Mouse (Mus musculus): ENCODE data around the gene Glis2. TPM values are rescaled to one million over a fixed set of nuclear protein-coding genes. Genes with fewer than 3 reads are reported as not detected.

Gene Glis2
- polyA plus RNA-seq, 1 experiment from 2014 or later: 22.5 TPM

DNA sequence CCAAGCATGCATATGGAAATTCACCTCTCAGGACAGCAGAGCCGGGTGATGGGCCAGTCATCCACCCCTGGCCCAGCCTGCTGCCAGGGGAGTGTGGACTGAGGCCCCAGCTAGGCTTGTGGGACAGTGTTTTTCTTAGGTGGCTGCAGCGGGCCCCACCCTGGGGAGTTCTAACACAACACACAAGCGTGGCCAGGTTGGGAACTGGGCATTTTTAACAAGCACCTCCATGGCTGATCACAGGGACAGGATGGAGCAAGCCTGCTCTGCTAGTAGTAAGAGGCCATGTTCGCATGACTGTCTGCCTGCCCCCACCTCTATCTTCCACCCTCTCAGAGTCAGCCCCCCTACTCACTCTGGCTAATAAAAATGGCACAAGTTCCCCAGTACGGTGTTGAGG is 3.5 kb downstream of the Glis2 start:
- peak overlapping the region; percentile 75 for H3K27ac ChIP-seq
- no peaks in the 10 kb centered on the region for H3K27me3 ChIP-seq
- peak overlapping the region; percentile 96 for H3K9ac ChIP-seq
- H3K9me3 ChIP-seq: no peaks in the 10 kb centered on the region
- WGBS: 54% methylated on average over 5 of the region's 5 CpGs
- no peak overlapping the region; the same call in 1 of the 2 replicates for H3K4me3 ChIP-seq
- peak overlapping the region; percentile 97 for H3K4me2 ChIP-seq
- ATAC-seq (ENCODE audit: low FRiP score): no peak
- H3K36me3 ChIP-seq: no peaks in the 10 kb centered on the region
- H3K4me1 ChIP-seq (replicated peaks): peaks cover 85% of the 10 kb centered on the region

DNA sequence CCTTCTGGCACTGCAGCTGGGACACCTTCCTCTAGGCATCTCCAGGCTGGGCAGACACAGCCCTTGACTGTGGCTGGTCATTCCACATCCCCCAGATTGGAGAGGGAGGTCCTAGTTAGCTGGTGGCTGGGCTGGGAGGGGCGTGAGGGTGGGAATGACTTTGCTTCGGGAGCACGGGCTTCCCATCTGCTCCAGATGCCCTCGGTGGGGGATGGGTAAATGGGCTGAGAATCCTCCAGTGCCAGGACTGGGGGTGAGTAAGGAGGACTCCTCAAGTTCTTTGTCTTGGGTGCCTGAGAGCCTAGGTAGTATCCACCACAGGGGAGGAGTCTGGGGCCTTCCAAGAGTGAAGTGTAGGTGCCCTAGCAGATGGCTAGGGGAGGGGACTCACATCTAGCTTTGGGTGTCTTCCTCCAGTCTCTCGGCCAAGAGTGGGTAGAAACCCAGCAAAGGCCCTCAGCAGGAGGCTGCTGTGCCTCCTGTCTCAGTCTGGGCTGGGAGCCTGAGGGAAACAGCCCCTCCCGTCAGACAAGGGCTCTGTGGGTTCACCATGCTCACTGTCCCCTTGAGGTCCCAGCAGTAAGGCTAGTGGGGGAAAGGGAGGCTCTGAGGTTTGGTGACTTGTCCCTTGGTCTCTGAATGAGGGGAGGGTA is 4.5 kb downstream of the Glis2 start:
- Histone ChIP-seq H3K27ac (peak overlapping the region; percentile 75), H3K4me3 (peak overlapping the region; percentile 12; the same call in 1 of the 2 replicates), H3K27me3 (no peaks in the 10 kb centered on the region), H3K4me1 (replicated peaks) (peaks cover 85% of the 10 kb centered on the region), H3K9ac (peak overlapping the region; percentile 96), H3K36me3 (no peaks in the 10 kb centered on the region), H3K9me3 (no peaks in the 10 kb centered on the region), H3K4me2 (peak overlapping the region; percentile 97)
- no peak for ATAC-seq (ENCODE audit: low FRiP score)
- 13% methylated on average over 6 of the region's 6 CpGs for WGBS

DNA sequence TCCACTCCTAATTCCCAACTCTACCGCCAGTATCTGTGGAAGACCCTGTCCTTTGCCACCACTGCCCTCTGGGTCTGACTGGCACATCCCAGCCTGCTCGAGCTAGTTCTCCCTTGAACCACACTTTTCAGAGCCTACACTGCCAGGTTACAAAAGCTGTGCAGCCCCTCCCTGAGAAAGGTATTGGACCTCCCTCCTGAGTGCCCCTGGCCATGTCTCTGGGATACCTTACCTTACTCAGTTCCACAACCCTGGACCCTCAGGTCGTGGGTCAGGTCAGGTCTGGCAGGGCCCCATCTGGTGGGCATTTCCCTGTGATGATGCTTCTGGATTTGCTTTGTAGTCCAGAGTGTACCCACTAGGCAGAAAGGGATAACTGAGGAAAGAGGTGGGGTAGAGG is 5.1 kb downstream of the Glis2 start:
- Histone ChIP-seq H3K4me2 (no peak overlapping the region), H3K4me1 (replicated peaks) (peaks cover 90% of the 10 kb centered on the region), H3K36me3 (no peaks in the 10 kb centered on the region), H3K9ac (no peak overlapping the region), H3K9me3 (no peaks in the 10 kb centered on the region), H3K27ac (no peak overlapping the region), H3K4me3 (no peak overlapping the region), H3K27me3 (no peaks in the 10 kb centered on the region)
- WGBS: 84% methylated on average over 3 of the region's 3 CpGs
- no peak for ATAC-seq (ENCODE audit: low FRiP score)

DNA sequence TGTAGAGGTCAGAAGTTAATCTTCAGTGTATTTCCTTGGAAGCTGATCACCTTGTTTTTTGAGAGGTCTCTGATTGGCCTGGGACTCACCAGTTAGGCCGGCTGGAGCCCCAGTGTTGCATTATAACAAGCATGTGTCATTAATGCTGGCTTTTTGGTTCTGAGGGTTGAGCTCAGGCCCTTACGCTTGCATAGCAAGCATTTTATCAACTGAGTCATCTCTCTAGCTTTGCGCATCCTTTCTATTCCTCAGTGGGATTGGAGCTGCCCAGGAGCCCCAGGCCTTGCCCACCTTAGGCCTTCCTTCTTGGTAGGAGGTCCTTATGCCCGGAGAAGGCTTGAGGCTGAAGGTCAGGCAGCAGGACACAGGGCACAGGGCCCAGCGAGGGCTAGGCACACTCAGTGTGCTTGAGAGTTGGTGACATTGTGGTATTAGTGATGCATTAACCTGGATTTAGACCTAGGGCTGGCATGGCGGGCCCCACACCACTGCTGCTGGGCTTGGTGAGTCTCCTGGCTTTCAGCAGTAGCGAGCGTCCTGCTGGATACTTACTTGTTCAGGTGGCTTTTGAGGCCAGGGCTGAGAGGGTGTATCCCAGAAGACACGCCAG is 6.3 kb downstream of the Glis2 start:
- H3K9ac ChIP-seq: 0 out of 2 replicates have a peak overlapping the region, but pooled peaks have one; percentile 9
- no peaks in the 10 kb centered on the region for H3K9me3 ChIP-seq
- H3K4me1 ChIP-seq (replicated peaks): peaks cover 95% of the 10 kb centered on the region
- no peak for ATAC-seq (ENCODE audit: low FRiP score)
- no peaks in the 10 kb centered on the region for H3K36me3 ChIP-seq
- no peak overlapping the region for H3K4me3 ChIP-seq
- H3K27me3 ChIP-seq: no peaks in the 10 kb centered on the region
- no peak overlapping the region for H3K4me2 ChIP-seq
- peak overlapping the region; percentile 30; the same call in 1 of the 2 replicates for H3K27ac ChIP-seq
- WGBS: 80% methylated on average over 9 of the region's 9 CpGs

DNA sequence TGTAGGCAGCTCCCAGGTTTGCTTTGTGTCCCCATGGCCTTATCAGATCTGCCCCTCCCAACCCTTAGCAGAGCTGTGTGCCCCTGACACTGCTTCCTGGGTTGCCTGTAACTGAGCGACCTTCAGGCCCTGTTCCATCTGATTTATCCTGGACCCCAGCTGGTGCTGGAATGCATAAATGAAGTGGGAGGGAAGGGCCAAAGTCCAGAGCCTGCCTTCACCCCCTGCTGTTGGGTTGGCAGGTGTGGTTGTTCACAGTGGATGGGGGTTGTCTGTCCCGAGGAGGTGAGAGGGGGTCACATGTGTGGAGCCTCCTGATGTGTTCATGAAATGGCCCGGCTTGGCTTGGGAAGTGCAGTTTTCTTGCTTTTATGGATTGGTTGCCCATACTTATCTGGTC is 7.7 kb downstream of the Glis2 start:
- Histone ChIP-seq H3K4me2 (no peak overlapping the region), H3K27ac (peak overlapping the region; percentile 66; the same call in 1 of the 2 replicates), H3K4me1 (replicated peaks) (peaks cover 95% of the 10 kb centered on the region), H3K27me3 (no peaks in the 10 kb centered on the region), H3K4me3 (no peak overlapping the region), H3K9ac (peak overlapping the region; percentile 39; the same call in 1 of the 2 replicates), H3K36me3 (no peaks in the 10 kb centered on the region), H3K9me3 (no peaks in the 10 kb centered on the region)
- no peak for ATAC-seq (ENCODE audit: low FRiP score)
- 5% methylated on average over 3 of the region's 3 CpGs for WGBS

DNA sequence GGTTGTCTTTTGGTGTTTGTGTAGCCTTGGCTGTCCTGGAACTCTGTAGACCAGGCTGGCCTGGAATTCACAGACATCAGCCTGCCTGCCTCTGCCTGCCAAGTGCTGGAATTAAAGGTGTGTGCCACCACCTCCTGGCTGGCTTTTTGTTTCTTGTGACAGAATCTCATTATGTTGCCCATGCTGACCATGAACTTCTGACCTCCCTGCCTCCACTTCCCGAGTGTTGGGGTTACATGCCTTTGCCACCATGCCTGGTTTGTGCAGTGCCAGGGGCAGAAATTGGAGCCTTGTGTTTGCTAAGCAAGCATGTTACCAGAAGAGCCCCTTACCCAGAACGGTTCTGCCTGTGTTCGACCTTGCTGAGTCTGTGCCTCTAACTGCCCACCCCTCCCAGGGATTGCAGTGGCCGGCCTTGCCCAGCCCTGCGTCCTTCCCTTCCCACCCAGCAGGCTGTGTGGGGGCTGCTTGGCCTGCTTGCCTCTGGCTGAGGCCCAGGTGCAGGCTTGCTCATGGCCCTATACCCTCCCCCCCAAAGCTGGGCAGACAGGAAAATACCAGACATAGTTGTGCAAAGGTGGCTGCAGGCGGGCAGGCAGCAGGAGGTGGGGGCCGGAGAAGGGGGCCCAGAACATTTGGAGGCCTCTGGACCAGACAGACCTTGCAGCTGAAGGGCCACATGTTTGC is 8.4 kb downstream of the Glis2 start:
- Histone ChIP-seq H3K9ac (peak overlapping the region; percentile 49), H3K36me3 (no peaks in the 10 kb centered on the region), H3K4me1 (replicated peaks) (peaks cover 94% of the 10 kb centered on the region), H3K9me3 (no peaks in the 10 kb centered on the region), H3K4me2 (peak overlapping the region; percentile 17; the same call in 1 of the 2 replicates), H3K4me3 (no peak overlapping the region), H3K27me3 (no peaks in the 10 kb centered on the region), H3K27ac (peak overlapping the region; percentile 48)
- WGBS: 33% methylated on average over 7 of the region's 7 CpGs
- ATAC-seq (ENCODE audit: low FRiP score): no peak

DNA sequence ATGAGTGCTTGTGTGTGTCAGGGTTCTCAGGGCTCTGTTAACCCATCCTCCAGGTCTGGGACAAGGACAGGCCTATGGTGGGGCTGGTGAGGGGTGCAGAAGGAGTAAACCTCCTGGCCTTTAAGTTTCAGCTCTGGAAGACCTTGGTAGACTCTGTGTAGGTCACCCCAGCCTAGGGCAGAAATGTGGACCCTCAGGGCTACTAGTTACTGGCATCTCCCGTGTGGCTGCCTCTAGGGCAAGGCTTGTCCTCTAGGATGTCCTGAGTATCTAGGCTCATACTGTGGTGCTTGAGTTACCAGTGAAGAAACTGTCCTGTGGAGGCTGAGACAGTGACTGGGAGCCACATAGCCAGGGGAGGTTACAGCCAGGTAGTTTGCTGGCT is 8.9 kb downstream of the Glis2 start:
- H3K9ac ChIP-seq: peak overlapping the region; percentile 49; the same call in 1 of the 2 replicates
- no peak for ATAC-seq (ENCODE audit: low FRiP score)
- H3K4me3 ChIP-seq: no peak overlapping the region
- H3K27me3 ChIP-seq: no peaks in the 10 kb centered on the region
- H3K9me3 ChIP-seq: no peaks in the 10 kb centered on the region
- peaks cover 93% of the 10 kb centered on the region for H3K4me1 ChIP-seq (replicated peaks)
- peak overlapping the region; percentile 48 for H3K27ac ChIP-seq
- 76% methylated on average over 1 of the region's 1 CpGs for WGBS
- H3K4me2 ChIP-seq: no peak overlapping the region
- H3K36me3 ChIP-seq: no peaks in the 10 kb centered on the region

DNA sequence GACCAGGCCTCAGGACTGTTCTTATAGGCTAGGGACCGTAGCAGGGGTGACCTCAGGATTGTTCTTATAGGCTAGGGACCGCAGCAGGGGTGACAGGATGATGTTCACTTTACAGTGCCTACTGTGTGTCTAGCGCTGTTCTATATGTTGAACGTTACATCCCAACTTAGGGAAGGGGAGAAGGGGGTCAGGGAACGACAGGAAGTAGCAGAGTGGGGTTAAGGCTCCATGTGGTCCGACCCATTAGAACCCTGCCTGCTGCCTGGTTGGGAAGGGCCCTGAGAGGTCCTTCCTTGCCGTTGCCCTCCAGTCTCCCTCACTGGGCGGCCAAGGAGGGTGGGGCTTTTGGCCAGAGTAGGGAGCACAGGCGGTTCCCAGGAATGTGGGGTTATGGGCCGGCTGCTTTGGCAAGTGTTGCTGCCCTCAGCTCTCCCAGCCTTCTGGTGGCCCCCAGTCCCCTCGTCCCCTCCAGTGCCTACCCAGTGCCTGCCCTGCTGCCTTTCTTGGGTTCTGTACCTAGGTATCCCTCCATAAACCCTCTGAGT is 9.9 kb downstream of the Glis2 start:
- no peak overlapping the region for H3K4me2 ChIP-seq
- 73% methylated on average over 11 of the region's 11 CpGs for WGBS
- H3K36me3 ChIP-seq: peaks cover 7% of the 10 kb centered on the region
- H3K27ac ChIP-seq: no peak overlapping the region; the same call in 1 of the 2 replicates
- H3K9ac ChIP-seq: no peak overlapping the region
- H3K9me3 ChIP-seq: no peaks in the 10 kb centered on the region
- H3K4me3 ChIP-seq: no peak overlapping the region
- no peak for ATAC-seq (ENCODE audit: low FRiP score)
- no peaks in the 10 kb centered on the region for H3K27me3 ChIP-seq
- H3K4me1 ChIP-seq (replicated peaks): peaks cover 84% of the 10 kb centered on the region

DNA sequence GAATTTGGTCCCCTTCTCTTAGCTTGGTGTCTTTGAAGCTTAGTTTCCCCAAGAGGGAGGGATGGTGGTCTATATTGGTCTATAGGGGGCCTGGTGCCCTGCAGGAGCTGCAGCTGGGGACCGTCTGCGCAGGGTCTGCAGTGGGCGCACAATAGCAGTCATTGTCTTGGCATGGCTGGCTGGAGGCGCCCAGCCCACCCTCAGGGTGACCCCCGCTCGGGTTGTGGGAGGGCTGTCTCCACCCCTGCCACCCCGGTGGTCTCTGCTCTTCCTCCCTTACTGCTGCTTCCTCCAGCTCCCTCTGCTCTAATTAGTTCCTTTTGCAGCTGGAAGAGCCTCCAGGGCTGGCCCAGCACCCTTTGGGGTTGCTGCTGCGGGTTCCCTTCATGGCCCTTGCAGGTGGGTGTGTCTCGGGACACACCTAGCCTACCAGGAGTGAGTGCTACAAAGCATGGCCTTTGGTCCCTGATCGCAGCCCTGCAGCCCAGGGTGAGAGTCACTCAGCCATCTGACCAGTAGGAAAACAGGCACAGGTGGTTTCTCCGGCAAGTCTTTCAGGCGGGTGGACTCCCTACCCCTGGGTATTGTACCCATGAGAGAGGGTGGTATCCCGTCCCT is 11.1 kb downstream of the Glis2 start:
- H3K27me3 ChIP-seq: no peaks in the 10 kb centered on the region
- H3K36me3 ChIP-seq: peaks cover 18% of the 10 kb centered on the region
- H3K4me2 ChIP-seq: no peak overlapping the region
- peak overlapping the region; percentile 51 for H3K9ac ChIP-seq
- no peaks in the 10 kb centered on the region for H3K9me3 ChIP-seq
- ATAC-seq (ENCODE audit: low FRiP score): no peak
- H3K4me3 ChIP-seq: no peak overlapping the region
- WGBS: 45% methylated on average over 12 of the region's 13 CpGs
- peak overlapping the region; percentile 52; the same call in 1 of the 2 replicates for H3K27ac ChIP-seq
- peaks cover 75% of the 10 kb centered on the region for H3K4me1 ChIP-seq (replicated peaks)

DNA sequence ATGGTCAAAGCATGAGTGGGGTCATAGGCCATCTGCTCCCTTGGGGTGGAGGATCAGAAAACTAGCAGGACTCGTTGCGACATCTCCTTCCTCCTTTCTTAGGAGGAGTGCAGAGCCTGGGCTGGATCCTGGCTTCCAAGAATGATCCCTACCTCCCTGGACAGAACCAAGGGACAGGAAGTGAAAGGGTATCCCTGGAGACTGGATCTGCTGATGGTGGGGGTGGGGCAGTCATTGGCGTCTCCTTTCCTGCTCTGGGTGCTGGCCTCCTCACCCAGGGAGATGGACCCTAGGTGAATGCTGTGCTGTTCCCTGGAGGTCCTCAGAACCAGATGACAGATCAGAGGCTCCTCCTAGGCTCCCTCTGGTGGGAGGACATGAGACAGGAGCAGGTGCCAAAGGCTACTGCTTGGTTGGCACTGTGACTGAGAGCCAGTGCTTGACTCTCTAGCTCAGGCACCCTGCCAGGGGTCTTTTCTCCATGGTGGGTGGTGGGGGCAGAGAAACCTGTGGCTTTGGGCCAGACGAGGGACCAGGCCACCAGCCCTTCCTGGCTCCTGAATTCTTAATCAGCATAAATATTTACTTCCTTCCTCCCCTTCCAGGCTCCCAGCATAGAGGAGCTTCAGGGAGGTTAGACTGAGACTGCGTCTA is 12.0 kb downstream of the Glis2 start:
- no peak; the same call in 1 of the 2 replicates for ATAC-seq (ENCODE audit: low FRiP score)
- 0 out of 2 replicates have a peak overlapping the region, but pooled peaks have one; percentile 43 for H3K9ac ChIP-seq
- no peak overlapping the region for H3K4me2 ChIP-seq
- peaks cover 26% of the 10 kb centered on the region for H3K36me3 ChIP-seq
- H3K27me3 ChIP-seq: no peaks in the 10 kb centered on the region
- no peak overlapping the region for H3K4me3 ChIP-seq
- H3K9me3 ChIP-seq: no peaks in the 10 kb centered on the region
- 40% methylated on average over 5 of the region's 5 CpGs for WGBS
- peaks cover 66% of the 10 kb centered on the region for H3K4me1 ChIP-seq (replicated peaks)
- H3K27ac ChIP-seq: 0 out of 2 replicates have a peak overlapping the region, but pooled peaks have one; percentile 35

DNA sequence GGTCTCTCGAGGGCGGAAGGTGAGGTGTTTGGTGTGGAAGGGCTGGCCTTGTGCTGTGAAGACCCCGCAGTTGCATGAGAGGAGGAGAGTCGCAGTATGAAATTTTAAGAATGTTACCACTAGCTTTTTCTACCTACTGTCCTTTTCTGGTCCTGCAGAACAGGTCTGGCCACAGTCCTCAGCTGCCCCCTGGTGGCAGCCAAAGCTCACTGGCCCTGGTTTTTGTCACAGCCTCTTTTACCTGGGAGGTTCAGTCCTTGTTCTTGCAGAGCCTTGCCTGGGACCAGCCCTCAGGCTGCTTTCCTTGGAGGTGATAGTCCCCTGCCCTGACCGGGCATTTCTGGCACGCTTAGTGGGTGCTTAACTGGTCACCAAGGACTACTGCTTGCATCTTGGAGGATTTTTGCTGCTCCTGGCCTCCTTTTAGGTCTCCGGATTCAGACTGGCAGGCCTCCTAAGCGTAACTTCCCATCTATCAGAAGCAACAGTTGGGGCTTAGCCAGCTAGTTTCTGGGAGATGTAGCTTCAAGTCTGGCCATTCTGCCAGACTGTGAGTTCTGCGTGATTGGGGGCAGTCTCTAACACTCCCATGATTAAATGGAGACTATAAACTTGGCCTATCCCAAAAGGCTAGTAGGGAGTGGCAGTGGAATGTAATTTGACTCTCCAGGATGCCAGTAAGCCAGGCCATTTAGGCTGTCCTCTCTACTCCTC is 13.5 kb downstream of the Glis2 start:
- Histone ChIP-seq H3K4me2 (no peak overlapping the region), H3K27me3 (no peaks in the 10 kb centered on the region), H3K4me1 (replicated peaks) (peaks cover 53% of the 10 kb centered on the region), H3K36me3 (peaks cover 35% of the 10 kb centered on the region), H3K9ac (peak overlapping the region; percentile 39; the same call in 1 of the 2 replicates), H3K4me3 (no peak overlapping the region), H3K27ac (0 out of 2 replicates have a peak overlapping the region, but pooled peaks have one; percentile 19), H3K9me3 (no peaks in the 10 kb centered on the region)
- 0 out of 2 replicates have a peak, but pooled peaks have one; percentile 26 for ATAC-seq (ENCODE audit: low FRiP score)
- 60% methylated on average over 9 of the region's 9 CpGs for WGBS

Measured in hindbrain, embryonic 13.5 days (tissue).